ENCODE assay signal across 20 mouse cellular contexts in genomic region chr9:45261872-45262271, GRCm38 (mm10). TPM values are rescaled to one million over a fixed set of nuclear protein-coding genes. Genes with fewer than 3 reads are reported as not detected.
DNase-seq lines count a peak whose midpoint lies in the region; ATAC-seq and TF ChIP-seq lines count a peak whose summit lies in the region.
"Had no signal": no experiment of that assay in that cellular context is flagged by ENCODE, and none has a peak within 500 bp of the region (broad histone marks: within the 10 kb centered on the region; RNA-seq: fewer than 3 reads in every experiment).

No protein-coding gene starts in this region.

- TF ChIP-seq POLR2A in cerebellum, adult 2 months (IDR thresholded peaks at IDR 0.05; ENCODE audit: borderline replicate concordance, insufficient read depth, low read length), result no peak

- TF ChIP-seq CTCF in cerebellum, adult 2 months (IDR thresholded peaks at IDR 0.05; ENCODE audit: borderline replicate concordance, insufficient read depth, low read depth, low read length), result no peak

- peaks cover 8% of the 10 kb centered on the region; the same call in 1 of the 2 replicates for H3K4me1 ChIP-seq in cerebellum, adult 2 months (ENCODE audit: control insufficient read depth, insufficient read depth, low read length)
- H3K4me1 ChIP-seq in midbrain, embryonic 14.5 days (ENCODE audit: control insufficient read depth, insufficient read depth, low read length), result no peaks in the 10 kb centered on the region
- H3K4me1 ChIP-seq in midbrain, embryonic 15.5 days, result no peaks in the 10 kb centered on the region
- no peaks in the 10 kb centered on the region for H3K4me1 ChIP-seq in forebrain, embryonic 10.5 days
- H3K4me1 ChIP-seq: heart, embryonic 12.5 days; heart, embryonic 15.5 days; hindbrain, embryonic 12.5 days; hindbrain, embryonic 15.5 days had no signal

- peak; percentile 47 to 48 for DNase-seq in cerebellum, adult 2 months
- no peak for DNase-seq in cerebellum, adult 9-11 months
- peak; percentile 43 to 54 for DNase-seq in cerebellum, postnatal 10 days
- no peak for DNase-seq in cerebellum, adult 11 months
- DNase-seq in midbrain, embryonic 14.5 days, result peak; percentile 6
- DNase-seq in cerebellum, postnatal 36 days, result peak; percentile 27 to 37
- DNase-seq in forebrain, embryonic 10.5 days (ENCODE audit: extremely low spot score, low spot score), result no peak
- DNase-seq: forebrain, postnatal 0 days had no signal

- no peaks in the 10 kb centered on the region for H3K27me3 ChIP-seq in cerebellum, adult 2 months (ENCODE audit: control insufficient read depth, insufficient read depth, low read length)
- H3K27me3 ChIP-seq in midbrain, embryonic 14.5 days (ENCODE audit: control insufficient read depth, insufficient read depth, low read length), result no peaks in the 10 kb centered on the region
- H3K27me3 ChIP-seq in midbrain, embryonic 15.5 days (replicated peaks), result no peaks in the 10 kb centered on the region
- H3K27me3 ChIP-seq in forebrain, embryonic 10.5 days (ENCODE audit: poor library complexity, severe bottlenecking), result peaks cover 1% of the 10 kb centered on the region; the same call in 1 of the 2 replicates
- H3K27me3 ChIP-seq: hindbrain, embryonic 12.5 days; hindbrain, embryonic 15.5 days had no signal

- 28% methylated on average over 5 of the region's 5 CpGs for WGBS in cerebellum, adult 2 months
- WGBS in midbrain, embryonic 14.5 days, result 69% methylated on average over 5 of the region's 5 CpGs
- 56% methylated on average over 5 of the region's 5 CpGs for WGBS in midbrain, embryonic 15.5 days
- WGBS in forebrain, embryonic 10.5 days, result 79% methylated on average over 5 of the region's 5 CpGs

- H3K4me3 ChIP-seq in cerebellum, adult 2 months (replicated peaks; ENCODE audit: insufficient read depth, low read depth, low read length), result no peak overlapping the region
- no peak overlapping the region for H3K4me3 ChIP-seq in midbrain, embryonic 14.5 days (replicated peaks; ENCODE audit: low read depth, low read length)
- no peak overlapping the region for H3K4me3 ChIP-seq in midbrain, embryonic 15.5 days
- no peak overlapping the region for H3K4me3 ChIP-seq in forebrain, embryonic 10.5 days
- H3K4me3 ChIP-seq: gastrocnemius, adult 2 months; heart, embryonic 12.5 days; heart, embryonic 15.5 days; hindbrain, embryonic 12.5 days; hindbrain, embryonic 15.5 days had no signal

- ATAC-seq in midbrain, embryonic 14.5 days (ENCODE audit: low FRiP score, low TSS enrichment), result no peak
- no peak for ATAC-seq in midbrain, embryonic 15.5 days (replicated peaks)
- ATAC-seq: activated CD4-positive, CD25-positive, alpha-beta regulatory T cell, adult 4 months; forebrain, embryonic 14.5 days; forebrain, postnatal 0 days; intestine, postnatal 0 days had no signal

- no peak overlapping the region for H3K9ac ChIP-seq in midbrain, embryonic 14.5 days (replicated peaks; ENCODE audit: low read length)
- H3K9ac ChIP-seq in midbrain, embryonic 15.5 days, result no peak overlapping the region
- H3K9ac ChIP-seq: forebrain, postnatal 0 days; heart, embryonic 12.5 days; heart, embryonic 15.5 days; hindbrain, embryonic 12.5 days; hindbrain, embryonic 15.5 days had no signal

- peak overlapping the region; percentile 14; the same call in 1 of the 2 replicates for H3K27ac ChIP-seq in cerebellum, adult 2 months (ENCODE audit: insufficient read depth, low read length)
- no peak overlapping the region for H3K27ac ChIP-seq in midbrain, embryonic 14.5 days (replicated peaks; ENCODE audit: low read depth, low read length)
- H3K27ac ChIP-seq in midbrain, embryonic 15.5 days, result no peak overlapping the region
- no peak overlapping the region for H3K27ac ChIP-seq in forebrain, embryonic 10.5 days
- H3K27ac ChIP-seq: gastrocnemius, adult 2 months; heart, embryonic 15.5 days; hindbrain, embryonic 12.5 days; hindbrain, embryonic 15.5 days had no signal

- H3K4me2 ChIP-seq in midbrain, embryonic 14.5 days (ENCODE audit: low read length), result no peak overlapping the region
- no peak overlapping the region for H3K4me2 ChIP-seq in midbrain, embryonic 15.5 days
- H3K4me2 ChIP-seq: heart, embryonic 12.5 days; heart, embryonic 15.5 days; hindbrain, embryonic 12.5 days; hindbrain, embryonic 15.5 days had no signal

- H3K36me3 ChIP-seq in midbrain, embryonic 14.5 days (ENCODE audit: control insufficient read depth, insufficient read depth, low read length), result no peaks in the 10 kb centered on the region
- H3K36me3 ChIP-seq in midbrain, embryonic 15.5 days (replicated peaks), result no peaks in the 10 kb centered on the region
- H3K36me3 ChIP-seq in forebrain, embryonic 10.5 days (replicated peaks), result no peaks in the 10 kb centered on the region
- H3K36me3 ChIP-seq: heart, embryonic 12.5 days; heart, embryonic 15.5 days; hindbrain, embryonic 12.5 days; hindbrain, embryonic 15.5 days had no signal

- no peaks in the 10 kb centered on the region for H3K9me3 ChIP-seq in midbrain, embryonic 14.5 days (ENCODE audit: control insufficient read depth, low read length)
- H3K9me3 ChIP-seq in midbrain, embryonic 15.5 days, result no peaks in the 10 kb centered on the region
- no peaks in the 10 kb centered on the region for H3K9me3 ChIP-seq in forebrain, embryonic 10.5 days
- H3K9me3 ChIP-seq: heart, embryonic 12.5 days; heart, embryonic 15.5 days; hindbrain, embryonic 12.5 days; hindbrain, embryonic 15.5 days had no signal

RNA-seq across cellular contexts. Expression of gene Il10ra, which starts 7.1 kb away (rescaled TPM):
- 4.5 and 6.0 TPM in 2 replicates for polyA plus RNA-seq in cerebellum, adult 2 months (2012; rRNA removed)
- polyA plus RNA-seq in midbrain, embryonic 14.5 days (2014; fragmentation: Nextera tagmentation; extraction: Ambion mirVana), result 0.34 and 0.67 TPM in 2 replicates
- polyA plus RNA-seq in midbrain, embryonic 15.5 days (2015; fragmentation: Nextera tagmentation; extraction: Ambion mirVana), result 0.68 and 0.91 TPM in 2 replicates
- 0.42 and 0.50 TPM in 2 replicates for polyA plus RNA-seq in forebrain, embryonic 10.5 days (2016; fragmentation: Nextera tagmentation; extraction: Ambion mirVana)

RNA-seq across cellular contexts. Expression of gene Tmprss13, which starts 57.0 kb away (rescaled TPM):
- polyA plus RNA-seq in cerebellum, adult 2 months (2012; rRNA removed), result not detected in 2 replicates
- polyA plus RNA-seq in midbrain, embryonic 14.5 days (2014; fragmentation: Nextera tagmentation; extraction: Ambion mirVana), result 0.07 TPM in 1 of 2 replicates, not detected in the other
- polyA plus RNA-seq in midbrain, embryonic 15.5 days (2015; fragmentation: Nextera tagmentation; extraction: Ambion mirVana), result not detected in 2 replicates
- polyA plus RNA-seq in forebrain, embryonic 10.5 days (2016; fragmentation: Nextera tagmentation; extraction: Ambion mirVana), result 0.12 TPM in 1 of 2 replicates, not detected in the other
- polyA plus RNA-seq: frontal cortex, adult 2 months; heart, embryonic 12.5 days; hindbrain, embryonic 15.5 days had no signal

RNA-seq across cellular contexts. Expression of gene Tmprss4, which starts 58.0 kb away (rescaled TPM):
- 0.11 and 0.34 TPM in 2 replicates for polyA plus RNA-seq in cerebellum, adult 2 months (2012; rRNA removed)
- not detected in 2 replicates for polyA plus RNA-seq in midbrain, embryonic 14.5 days (2014; fragmentation: Nextera tagmentation; extraction: Ambion mirVana)
- polyA plus RNA-seq in midbrain, embryonic 15.5 days (2015; fragmentation: Nextera tagmentation; extraction: Ambion mirVana), result not detected in 2 replicates
- 0.19 TPM in 1 of 2 replicates, not detected in the other for polyA plus RNA-seq in forebrain, embryonic 10.5 days (2016; fragmentation: Nextera tagmentation; extraction: Ambion mirVana)
- polyA plus RNA-seq: activated CD4-positive, CD25-positive, alpha-beta regulatory T cell, adult 4 months; embryonic facial prominence, embryonic 11.5 days; forebrain, embryonic 11.5 days; forebrain, embryonic 14.5 days; forebrain, postnatal 0 days; heart, embryonic 12.5 days had no signal

Comparison
In these comparisons a context has a peak if more than half of its experiments do, and no peak if none do; other contexts are left out.
1. DNase-seq: peak in cerebellum, adult 2 months (2 of 2), cerebellum, postnatal 10 days (2 of 2), midbrain, embryonic 14.5 days (single experiment) and cerebellum, postnatal 36 days (2 of 2); none in cerebellum, adult 9-11 months (single experiment), cerebellum, adult 11 months (single experiment) and forebrain, embryonic 10.5 days (single experiment).